ENCODE assay signal across 13 mouse cellular contexts in the genomic region with DNA sequence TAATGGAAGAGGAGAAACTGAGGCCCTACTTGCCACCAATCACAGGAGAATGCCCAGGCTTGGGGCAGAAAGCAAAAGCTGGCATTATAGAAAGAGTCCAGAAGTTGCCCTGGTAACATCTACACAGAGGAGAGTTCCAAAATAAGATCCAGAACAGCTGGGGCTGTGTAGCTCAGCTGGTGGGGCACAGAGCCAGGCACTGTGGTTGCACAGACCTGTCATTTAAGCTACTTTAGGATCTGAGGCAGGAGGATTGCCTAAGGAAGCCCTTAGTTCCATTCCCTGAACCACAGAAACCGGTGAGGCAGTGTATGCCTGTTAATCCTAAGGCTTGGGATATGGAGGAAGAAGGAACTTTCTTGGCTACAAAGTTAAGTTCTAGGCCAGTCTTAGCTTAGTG.
"Had no signal": no experiment of that assay in that cellular context is flagged by ENCODE, and none has a peak within 500 bp of the region (broad histone marks: within the 10 kb centered on the region; RNA-seq: fewer than 3 reads in every experiment).

No protein-coding gene starts in this region.

- H3K4me3 ChIP-seq: layer of hippocampus, adult 2 months; limb, embryonic 13.5 days; liver, embryonic 15.5 days; midbrain, embryonic 13.5 days; neural tube, embryonic 15.5 days had no signal

- H3K27ac ChIP-seq: kidney, postnatal 0 days; layer of hippocampus, adult 2 months; limb, embryonic 13.5 days; liver, embryonic 15.5 days; midbrain, embryonic 13.5 days had no signal

- H3K36me3 ChIP-seq: limb, embryonic 13.5 days; liver, embryonic 15.5 days; midbrain, embryonic 13.5 days; neural tube, embryonic 15.5 days had no signal

- H3K27me3 ChIP-seq: liver, embryonic 15.5 days; midbrain, embryonic 13.5 days; neural tube, embryonic 15.5 days had no signal

- DNase-seq: kidney, adult 9 months; kidney, postnatal 36 days; lung, adult 2 months; lung, postnatal 36 days; right cerebral cortex, adult 18-20 months; right cerebral cortex, postnatal 25 days; thymus, postnatal 14 days had no signal
